Mouse (Mus musculus): ENCODE measurements around the gene Cyth1.

DNA sequence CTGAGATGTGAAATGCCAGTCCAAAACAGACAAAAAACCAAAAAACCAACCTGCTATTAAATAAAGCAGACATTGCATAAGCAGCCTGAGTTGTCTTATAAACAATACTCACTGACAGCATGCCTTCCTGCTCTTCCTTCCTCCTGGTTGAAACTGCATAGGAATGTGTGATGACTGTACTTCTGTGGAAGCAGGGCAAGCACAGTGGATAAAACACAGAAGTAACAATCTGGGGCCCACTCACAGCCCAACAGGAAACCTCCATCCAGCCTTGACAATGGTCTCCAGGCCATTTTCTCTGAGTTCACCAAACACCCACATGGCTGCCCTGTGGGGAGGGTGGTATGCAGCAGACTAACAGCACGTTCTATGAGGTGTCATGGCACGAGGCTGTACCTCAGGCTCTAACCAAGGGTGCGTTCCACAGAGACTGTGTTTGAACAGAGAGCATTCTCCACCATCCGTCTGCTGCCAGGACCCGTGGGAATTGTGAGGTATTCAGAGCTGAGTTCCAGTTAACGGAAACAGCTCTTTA, 26.0 kb downstream of the Cyth1 start:
- no peak for TF ChIP-seq CTCF (IDR thresholded peaks at IDR 0.05)
- TF ChIP-seq EP300 (IDR thresholded peaks at IDR 0.05; ENCODE audit: insufficient read depth, low read depth, low read length), result no peak
